Mouse (Mus musculus) bone marrow, adult 2 months (tissue): Measurements from ENCODE around the gene Sycp2.

Source experiments
- CTCF ChIP-seq: fragments of 200-500 bp; IDR thresholded peaks from 2 replicates; pipeline ENCODE4 v1.5.1; 2011; ENCODE audit warnings: low read length, control low read depth; ENCODE audit not compliant: control insufficient read depth, insufficient read depth
- POLR2A ChIP-seq: fragments of 200-500 bp; IDR thresholded peaks from 2 replicates; pipeline ENCODE4 v1.6.1; 2011; ENCODE audit warnings: low read depth, mild to moderate bottlenecking, control low read depth, low read length, borderline replicate concordance; ENCODE audit not compliant: control insufficient read depth

DNA sequence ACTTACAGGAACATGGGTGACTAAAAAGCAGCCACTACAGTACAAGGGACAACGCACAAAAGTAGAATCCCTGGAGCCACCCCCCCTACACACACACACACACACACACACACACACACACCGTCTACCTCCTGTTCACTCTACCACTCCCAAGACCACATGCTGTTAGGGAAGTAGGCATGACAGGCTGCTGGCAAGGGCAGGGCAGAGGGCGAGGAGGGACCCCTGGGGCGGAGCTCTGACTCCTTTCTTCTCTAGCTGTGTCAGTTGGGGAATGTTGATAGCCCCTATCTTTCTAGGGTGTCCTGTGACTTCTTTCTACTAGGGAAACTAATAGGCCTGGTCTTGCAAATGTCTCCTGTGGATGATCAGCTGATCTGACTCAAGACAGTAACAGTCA lies 9.5 kb upstream of the Sycp2 start:
- TF ChIP-seq CTCF (no peak), POLR2A (no peak)
